Mouse (Mus musculus): ENCODE measurements at regions not wholly inside any gene's neighbourhood (a gene's known extent, or its start where the extent isn't known, plus 50 kb on each side); places are given as distances from the start of the nearest gene placed in this dataset.

- TF ChIP-seq CTCF (IDR thresholded peaks at IDR 0.05; ENCODE audit: control insufficient read depth, insufficient read depth, low read length), result no peak
- no peak for TF ChIP-seq POLR2A (IDR thresholded peaks at IDR 0.05; ENCODE audit: borderline replicate concordance, control insufficient read depth, low read depth, low read length)
Observed at GRCm38 (mm10) chr2:34098004-34098547, 210.3 kb upstream of the Mvb12b start.

All from bone marrow, adult 2 months (tissue).